Mouse (Mus musculus) midbrain, embryonic 16.5 days (tissue): ENCODE data around the gene Mup14. TPM values are rescaled to one million over a fixed set of nuclear protein-coding genes. Genes with fewer than 3 reads are reported as not detected.
"Not testable (repeated sequence)": the region's sequence is repeated elsewhere in the genome, so short reads cannot be mapped to it uniquely, and the experiment has no call there.

ENCODE experiments used
- ATAC-seq: fragments of 200-750 bp; cut with Nextera tagmentation; 2 replicates; pipeline ENCODE4 v1.8.0; 2017; ENCODE audit warnings: moderate TSS enrichment
- H3K27ac ChIP-seq: fragments of 300-500 bp; sonication (generic); 2 replicates; pipeline ENCODE4 v1.5.1; 2014; ENCODE audit warnings: mild to moderate bottlenecking, low read length, mixed read lengths
- H3K27me3 ChIP-seq: fragments of 300-500 bp; sonication (generic); 2 replicates; pipeline ENCODE4 v1.6.1; 2014; ENCODE audit warnings: low read depth, low read length, mixed read lengths; ENCODE audit not compliant: control insufficient read depth, insufficient read depth
- H3K36me3 ChIP-seq: fragments of 300-500 bp; sonication (generic); 2 replicates; pipeline ENCODE4 v1.6.1; 2014; ENCODE audit warnings: mild to moderate bottlenecking, low read length, moderate library complexity, mixed read lengths; ENCODE audit not compliant: control insufficient read depth, insufficient read depth
- H3K4me1 ChIP-seq: fragments of 300-500 bp; sonication (generic); 2 replicates; pipeline ENCODE4 v1.6.1; 2014; ENCODE audit warnings: mild to moderate bottlenecking, low read length, mixed read lengths; ENCODE audit not compliant: control insufficient read depth, insufficient read depth
- H3K4me2 ChIP-seq: fragments of 300-500 bp; sonication (generic); 2 replicates; pipeline ENCODE4 v1.6.1; 2014; ENCODE audit warnings: mild to moderate bottlenecking, low read length, mixed read lengths
- H3K4me3 ChIP-seq: fragments of 300-500 bp; sonication (generic); 2 replicates; pipeline ENCODE4 v1.5.1; 2014; ENCODE audit warnings: low read depth, mild to moderate bottlenecking, low read length, moderate library complexity, mixed read lengths
- H3K9ac ChIP-seq: fragments of 300-500 bp; sonication (generic); 2 replicates; pipeline ENCODE4 v1.6.1; 2014; ENCODE audit warnings: low read depth, low read length, mixed read lengths
- H3K9me3 ChIP-seq: fragments of 300-500 bp; sonication (generic); replicated peaks from 2 replicates; pipeline ENCODE4 v1.6.1; 2014; ENCODE audit warnings: mild to moderate bottlenecking, low read length, mixed read lengths; ENCODE audit not compliant: control insufficient read depth, poor library complexity, severe bottlenecking
- WGBS: fragments of 180-500 bp; shearing (Covaris S2); extraction: QIAGEN DNeasy Blood & Tissue Kit; methylation state at CpG from one replicate; pipeline ENCODE4 v1.1.7; 2014; 5-methylcytosine and 5-hydroxymethylcytosine counted together
- polyA plus RNA-seq: library from polyadenylated mRNA; unstranded; fragments of >200 nt; fragmentation: Nextera tagmentation; extraction: Ambion mirVana; gene quantifications from 2 replicates; pipeline ENCODE4 v1.2.1, GENCODE M21; 2015

Mup14 gene
- polyA plus RNA-seq, result not detected in 2 replicates

DNA sequence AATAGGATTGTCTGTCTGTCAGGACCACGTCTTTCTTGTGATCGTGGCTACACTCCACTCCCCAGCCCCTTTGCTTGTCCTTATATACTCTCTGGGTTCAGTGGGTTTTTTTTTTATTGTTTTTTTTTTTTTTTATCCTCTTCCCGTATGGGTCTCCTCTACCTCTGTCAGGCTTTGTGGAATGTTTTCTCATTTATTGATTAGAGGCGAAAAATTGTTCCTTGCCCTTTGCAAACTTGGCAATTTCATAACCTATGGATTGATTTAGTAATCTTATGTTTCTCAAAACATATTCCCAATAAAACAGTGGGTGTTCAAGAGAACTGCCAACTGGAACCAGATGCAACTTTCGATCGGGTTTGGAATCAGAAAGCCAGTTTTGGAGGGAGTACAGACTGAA is at the start of gene Mup14:
Gene Mup14, minus strand, starts transcription at position 101 of the 400 bp plus-strand sequence.
- not testable (repeated sequence) for H3K9me3 ChIP-seq, H3K36me3 ChIP-seq, H3K4me2 ChIP-seq, H3K9ac ChIP-seq, H3K27me3 ChIP-seq, H3K4me3 ChIP-seq, ATAC-seq, H3K4me1 ChIP-seq, H3K27ac ChIP-seq
- 83% methylated on average over 3 of the region's 6 CpGs for WGBS

GRCm38 (mm10) chr4:61338108-61338507 is 34.3 kb upstream of the Mup14 start:
- not testable (repeated sequence) for H3K9me3 ChIP-seq, H3K9ac ChIP-seq, H3K4me2 ChIP-seq, H3K27me3 ChIP-seq, H3K4me3 ChIP-seq, H3K36me3 ChIP-seq, H3K27ac ChIP-seq, H3K4me1 ChIP-seq, ATAC-seq
- WGBS, result 64% methylated on average over 3 of the region's 5 CpGs

Other genes starting within 250 kb of the Mup14 start
- gene Mup13, start 75.7 kb downstream of the Mup14 start, polyA plus RNA-seq, result not detected in 2 replicates
- not detected in 2 replicates for gene Mup15, start 135.7 kb upstream of the Mup14 start, polyA plus RNA-seq
- not detected in 2 replicates for gene Mup16, start 215.5 kb upstream of the Mup14 start, polyA plus RNA-seq